Mouse (Mus musculus) thymus, adult 2 months (tissue): ENCODE results near the gene Glb1l. TPM values are rescaled to one million over a fixed set of nuclear protein-coding genes. Genes with fewer than 3 reads are reported as not detected.
A peak's percentile ranks its signal among the peaks of the same experiment; 100 is the strongest.

Source experiments
- DNase-seq: peaks from one replicate; pipeline ENCODE4 v3.0.0; 2021
- H3K27ac ChIP-seq: fragments of 200-500 bp; 2 replicates; pipeline ENCODE4 v1.5.1; 2012; ENCODE audit warnings: low read length, control low read depth; ENCODE audit not compliant: control insufficient read depth, insufficient read depth
- H3K27me3 ChIP-seq: fragments of 200-500 bp; 2 replicates; pipeline ENCODE4 v1.6.1; 2012; ENCODE audit warnings: mild to moderate bottlenecking, low read length, moderate library complexity, mixed read lengths; ENCODE audit not compliant: control insufficient read depth, insufficient read depth
- H3K36me3 ChIP-seq: fragments of 200-500 bp; 2 replicates; pipeline ENCODE4 v1.6.1; 2012; ENCODE audit warnings: mild to moderate bottlenecking, low read length, moderate library complexity; ENCODE audit not compliant: control insufficient read depth, insufficient read depth
- H3K4me1 ChIP-seq: fragments of 200-500 bp; replicated peaks from 2 replicates; pipeline ENCODE4 v1.6.1; 2012; ENCODE audit warnings: low read length; ENCODE audit not compliant: control insufficient read depth, insufficient read depth
- H3K4me3 ChIP-seq: fragments of 200-500 bp; 2 replicates; pipeline ENCODE4 v1.5.1; 2012; ENCODE audit warnings: mild to moderate bottlenecking, low read length, control low read depth, moderate library complexity; ENCODE audit not compliant: control insufficient read depth, insufficient read depth
- CTCF ChIP-seq: fragments of 200-500 bp; IDR thresholded peaks from 2 replicates; pipeline ENCODE4 v1.5.1; 2012; ENCODE audit warnings: mild to moderate bottlenecking, control low read depth, low read length, moderate library complexity, borderline replicate concordance; ENCODE audit not compliant: control insufficient read depth, poor library complexity, insufficient read depth; ENCODE audit errors: extremely low read depth
- POLR2A ChIP-seq: fragments of 200-500 bp; IDR thresholded peaks from 2 replicates; pipeline ENCODE4 v1.6.1; 2012; ENCODE audit warnings: mild to moderate bottlenecking, low read length, control low read depth, moderate library complexity; ENCODE audit not compliant: control insufficient read depth, poor library complexity, insufficient read depth; ENCODE audit errors: extremely low read depth
- WGBS: fragments of 180-500 bp; shearing (Covaris S2); methylation state at CpG from one replicate; pipeline ENCODE4 v1.1.7; 2018; 5-methylcytosine and 5-hydroxymethylcytosine counted together
- polyA plus RNA-seq: library from polyadenylated mRNA; depleted of rRNA; stranded (reverse); fragments of >200 nt; gene quantifications from 2 replicates; pipeline ENCODE4 v1.2.3, GENCODE M21; 2012

Gene Glb1l
- polyA plus RNA-seq, 1 experiment, result 14.4 TPM

DNA sequence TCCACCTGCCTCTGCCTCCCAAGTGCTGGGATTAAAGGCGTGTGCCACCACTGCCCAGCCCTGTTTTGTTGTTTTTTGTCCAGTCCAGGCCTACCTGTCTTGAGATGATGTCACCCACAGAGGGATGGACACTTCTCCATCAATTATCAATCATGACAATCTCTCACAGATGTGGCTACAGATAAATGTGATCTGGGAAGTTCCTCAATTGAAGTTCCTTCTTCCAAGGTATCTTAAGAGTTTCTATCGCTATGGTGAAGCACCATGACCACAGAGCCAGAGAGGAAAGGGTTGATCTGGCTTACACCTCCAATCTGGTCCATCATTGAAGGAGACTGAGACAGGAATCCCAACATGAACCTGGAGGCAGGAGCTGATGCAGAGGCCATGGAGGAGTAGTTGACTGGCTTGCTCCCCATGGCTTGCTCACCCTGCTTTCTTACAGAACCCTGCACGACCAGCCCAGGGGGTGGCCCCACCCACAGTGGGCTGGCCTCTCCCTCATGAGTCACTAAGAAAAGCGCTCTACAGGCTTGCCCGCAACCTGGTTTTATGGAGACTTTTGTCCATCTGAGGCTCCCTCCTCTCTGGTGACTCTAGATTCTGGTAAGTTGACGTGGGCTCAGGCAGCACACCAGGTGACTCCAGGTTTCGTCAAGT, 19.9 kb upstream of the Glb1l start:
- no peaks in the 10 kb centered on the region for H3K36me3 ChIP-seq
- H3K27ac ChIP-seq, result no peak overlapping the region
- TF ChIP-seq POLR2A (no peak), CTCF (no peak)
- H3K4me3 ChIP-seq, result no peak overlapping the region
- H3K4me1 ChIP-seq, result peaks cover 7% of the 10 kb centered on the region
- 69% methylated on average over 7 of the region's 7 CpGs for WGBS
- no peaks in the 10 kb centered on the region for H3K27me3 ChIP-seq
- DNase-seq, result no peak

DNA sequence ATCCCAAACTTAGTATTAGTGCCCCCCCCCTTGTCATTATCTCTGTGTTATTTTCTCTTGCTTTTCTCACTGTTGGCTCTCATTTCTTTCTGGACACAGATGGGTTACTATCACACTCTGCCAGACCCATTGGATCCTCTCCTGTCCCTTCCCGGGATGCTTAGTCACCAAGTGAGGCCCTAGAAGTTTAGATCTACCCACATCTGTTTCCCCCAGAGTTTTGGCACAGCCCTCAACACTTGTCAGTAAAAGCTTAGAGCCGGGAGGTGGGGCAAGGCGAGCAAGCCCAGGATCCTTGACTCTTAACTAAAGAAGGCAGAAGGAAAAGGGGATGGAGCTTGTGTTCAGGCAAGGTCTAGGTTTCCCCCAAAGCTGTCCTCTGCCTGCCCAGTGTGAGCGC, 18.5 kb upstream of the Glb1l start:
- no peaks in the 10 kb centered on the region for H3K36me3 ChIP-seq
- DNase-seq, result no peak
- no peak overlapping the region for H3K27ac ChIP-seq
- no peaks in the 10 kb centered on the region for H3K27me3 ChIP-seq
- no peak for TF ChIP-seq CTCF
- TF ChIP-seq POLR2A, result no peak
- H3K4me3 ChIP-seq, result no peak overlapping the region
- peaks cover 11% of the 10 kb centered on the region for H3K4me1 ChIP-seq
- 48% methylated on average over 4 of the region's 4 CpGs for WGBS

DNA sequence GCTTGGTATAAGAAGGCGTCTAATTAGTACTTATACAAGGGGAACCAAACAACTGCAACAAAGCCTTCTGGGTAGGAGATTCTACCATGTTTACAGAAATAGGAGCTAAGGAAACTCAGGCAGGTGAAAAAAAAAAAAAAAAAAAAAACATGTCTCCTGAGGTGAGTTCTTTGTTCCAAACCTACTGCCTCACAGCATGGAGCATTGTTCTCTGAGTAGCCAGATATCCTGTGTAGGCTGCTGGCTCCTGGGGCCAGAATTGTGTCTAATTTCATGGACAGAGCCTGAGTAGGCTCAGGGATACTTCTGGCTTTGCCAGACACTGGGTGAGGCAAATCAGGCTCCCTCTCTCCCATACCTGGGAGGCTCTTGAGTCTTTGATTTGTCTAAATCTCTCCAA, 17.0 kb upstream of the Glb1l start:
- TF ChIP-seq POLR2A (no peak), CTCF (no peak)
- H3K4me1 ChIP-seq, result peaks cover 21% of the 10 kb centered on the region
- H3K4me3 ChIP-seq, result no peak overlapping the region
- H3K27ac ChIP-seq, result no peak overlapping the region
- no peak for DNase-seq
- no peaks in the 10 kb centered on the region for H3K27me3 ChIP-seq
- H3K36me3 ChIP-seq, result no peaks in the 10 kb centered on the region
- 96% methylated on average over 1 of the region's 1 CpGs for WGBS

DNA sequence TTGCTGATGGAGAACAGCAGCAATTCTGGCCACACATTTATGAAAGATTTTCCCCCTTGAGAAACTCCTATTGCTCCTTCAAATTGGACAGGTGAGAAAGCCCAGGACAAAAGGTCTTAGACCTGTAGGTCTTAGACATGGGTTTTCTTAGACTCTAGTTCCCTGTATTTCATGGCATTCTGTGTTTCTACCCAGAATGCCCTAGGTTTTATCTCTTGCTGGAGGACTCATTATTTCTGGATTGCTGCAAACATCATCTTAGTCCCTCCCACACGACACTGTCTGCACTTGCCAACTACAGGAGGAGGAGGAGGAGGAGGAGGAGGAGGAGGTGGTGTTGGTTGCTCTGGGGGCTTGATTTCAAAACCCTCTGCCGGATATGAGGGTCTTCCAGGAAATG, 15.5 kb upstream of the Glb1l start:
- Histone ChIP-seq H3K27ac (no peak overlapping the region; the same call in 1 of the 2 replicates), H3K4me3 (no peak overlapping the region), H3K36me3 (no peaks in the 10 kb centered on the region), H3K27me3 (no peaks in the 10 kb centered on the region), H3K4me1 (peaks cover 30% of the 10 kb centered on the region)
- TF ChIP-seq POLR2A (no peak), CTCF (no peak)
- no peak for DNase-seq
- 49% methylated on average over 2 of the region's 2 CpGs for WGBS

DNA sequence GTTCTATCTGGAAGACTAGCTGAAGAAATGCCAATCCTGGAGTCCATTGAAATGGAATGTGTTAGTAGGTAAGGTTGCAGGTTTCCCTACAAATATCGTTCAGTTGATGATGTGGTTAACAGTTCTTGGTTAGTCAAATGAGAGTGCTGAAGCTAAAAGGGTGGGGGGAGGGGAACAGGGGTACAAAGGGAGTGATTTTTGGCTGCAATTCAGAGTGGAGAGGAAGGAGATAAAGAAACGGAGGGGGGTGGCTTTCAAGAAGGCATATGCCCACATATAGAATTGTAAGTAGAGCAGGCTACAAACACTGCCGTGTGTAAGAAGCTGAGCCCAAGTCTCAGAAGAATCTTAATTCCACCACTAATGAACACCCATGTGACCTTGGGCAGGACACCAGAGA, 14.9 kb upstream of the Glb1l start:
- H3K27ac ChIP-seq, result no peak overlapping the region; the same call in 1 of the 2 replicates
- H3K4me3 ChIP-seq, result no peak overlapping the region
- no peak for TF ChIP-seq CTCF
- TF ChIP-seq POLR2A, result no peak
- H3K27me3 ChIP-seq, result no peaks in the 10 kb centered on the region
- H3K36me3 ChIP-seq, result no peaks in the 10 kb centered on the region
- no peak for DNase-seq
- peaks cover 30% of the 10 kb centered on the region for H3K4me1 ChIP-seq
- 7% methylated on average over 3 of the region's 3 CpGs for WGBS

DNA sequence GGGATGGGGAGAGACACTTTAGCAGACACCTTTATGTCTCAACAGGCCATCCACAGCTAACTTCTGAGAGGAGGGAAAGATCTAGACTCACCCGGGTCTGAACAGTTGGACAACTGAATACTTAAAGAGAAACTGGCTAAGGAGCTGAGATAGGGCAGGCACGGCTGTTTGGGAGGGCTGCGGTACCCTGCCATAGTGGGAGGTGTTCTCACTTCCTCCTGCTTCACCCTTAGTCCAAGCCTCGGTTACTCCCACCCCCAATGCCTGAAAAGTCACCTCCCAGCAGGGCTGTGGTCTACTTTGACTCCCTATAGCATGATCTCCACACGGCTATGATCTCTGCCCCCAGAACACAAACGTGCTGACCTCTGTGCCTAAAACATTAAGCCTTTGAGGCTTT, 12.9 kb upstream of the Glb1l start:
- no peaks in the 10 kb centered on the region for H3K36me3 ChIP-seq
- 3% methylated on average over 6 of the region's 6 CpGs for WGBS

DNA sequence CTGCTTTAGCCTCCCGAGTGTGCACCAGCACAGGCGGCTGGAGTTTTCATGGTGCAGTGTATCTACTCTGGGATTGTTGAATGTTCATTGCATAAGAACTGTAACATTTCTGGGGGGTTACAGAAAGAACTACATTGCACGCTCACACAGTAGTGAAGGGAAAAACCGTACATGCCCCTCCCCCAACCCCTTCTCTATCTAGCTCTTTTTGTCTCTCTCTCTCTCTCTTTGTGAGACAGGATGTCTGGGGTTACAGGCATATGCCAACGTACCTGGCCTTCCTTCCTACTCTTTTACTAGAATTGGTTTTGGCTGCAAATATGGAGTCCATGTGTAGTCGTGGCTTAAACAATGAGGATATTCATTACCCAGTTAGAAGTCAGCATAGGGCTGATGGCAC, 12.3 kb upstream of the Glb1l start:
- H3K36me3 ChIP-seq, result no peaks in the 10 kb centered on the region
- TF ChIP-seq POLR2A (no peak), CTCF (no peak)
- H3K27ac ChIP-seq, result peak overlapping the region; percentile 78
- no peak overlapping the region for H3K4me3 ChIP-seq
- WGBS, result 33% methylated on average over 6 of the region's 6 CpGs
- peaks cover 38% of the 10 kb centered on the region for H3K4me1 ChIP-seq
- no peaks in the 10 kb centered on the region for H3K27me3 ChIP-seq
- peak; percentile 65 for DNase-seq

More for the DNA sequence above, 12.9 kb upstream of the Glb1l start:
- H3K4me1 ChIP-seq, result peaks cover 36% of the 10 kb centered on the region
- TF ChIP-seq POLR2A (no peak), CTCF (no peak)
- H3K27me3 ChIP-seq, result no peaks in the 10 kb centered on the region
- H3K27ac ChIP-seq, result peak overlapping the region; percentile 75
- H3K4me3 ChIP-seq, result no peak overlapping the region
- DNase-seq, result peak; percentile 43
